Mouse (Mus musculus): ENCODE measurements around the gene Anp32b. TPM values are rescaled to one million over a fixed set of nuclear protein-coding genes. Genes with fewer than 3 reads are reported as not detected.

The Anp32b gene
- total and polyA plus RNA-seq, 3 experiments, result 41.1 to 547 TPM; not detected in 1

GRCm38 (mm10) chr4:46451240-46451757 lies 597 bp downstream of the Anp32b start:
- Histone ChIP-seq H3K9ac (ENCODE audit: control insufficient read depth, low read depth, low read length, poor library complexity, severe bottlenecking) (peak overlapping the region; percentile 98), H3K27ac (ENCODE audit: control insufficient read depth, low read depth, low read length) (peak overlapping the region; percentile 91), H3K4me1 (ENCODE audit: control insufficient read depth in 1 of 2, insufficient read depth in 2 of 2, low read length in 2 of 2) (peaks cover 27 to 42% of the 10 kb centered on the region in 2 experiments), H3K4me3 (ENCODE audit: control insufficient read depth in 1 of 2, insufficient read depth in 1 of 2, low read depth in 2 of 2, low read length in 2 of 2) (peak overlapping the region; percentile 85 to 90), H3K36me3 (ENCODE audit: control insufficient read depth in 1 of 2, insufficient read depth in 2 of 2, low read length in 2 of 2) (peaks cover 0 to 44% of the 10 kb centered on the region in 2 experiments), H3K9me3 (replicated peaks; ENCODE audit: insufficient read depth, low read length) (no peaks in the 10 kb centered on the region), H3K27me3 (ENCODE audit: control insufficient read depth in 1 of 2, insufficient read depth in 2 of 2, low read length in 2 of 2) (no peaks in the 10 kb centered on the region), H3K79me2 (ENCODE audit: control insufficient read depth, insufficient read depth, low read length, poor library complexity) (peaks cover 58% of the 10 kb centered on the region)
- DNase-seq (ENCODE audit: low read depth, low spot score), result peak; percentile 60
- peak; percentile 10; the same call in 1 of the 2 replicates for TF ChIP-seq UBTF (IDR thresholded peaks at IDR 0.05; ENCODE audit: borderline replicate concordance, insufficient read depth, low read depth, low read length)
- TF ChIP-seq SIN3A (IDR thresholded peaks at IDR 0.05; ENCODE audit: low read length), result peak; percentile 43; the same call in 1 of the 2 replicates
- TF ChIP-seq TBP (IDR thresholded peaks at IDR 0.05; ENCODE audit: low read depth, low read length), result no peak
- peak; percentile 46; the same call in 1 of the 2 replicates for TF ChIP-seq MAZ (IDR thresholded peaks at IDR 0.05; ENCODE audit: low read depth, low read length)

DNA sequence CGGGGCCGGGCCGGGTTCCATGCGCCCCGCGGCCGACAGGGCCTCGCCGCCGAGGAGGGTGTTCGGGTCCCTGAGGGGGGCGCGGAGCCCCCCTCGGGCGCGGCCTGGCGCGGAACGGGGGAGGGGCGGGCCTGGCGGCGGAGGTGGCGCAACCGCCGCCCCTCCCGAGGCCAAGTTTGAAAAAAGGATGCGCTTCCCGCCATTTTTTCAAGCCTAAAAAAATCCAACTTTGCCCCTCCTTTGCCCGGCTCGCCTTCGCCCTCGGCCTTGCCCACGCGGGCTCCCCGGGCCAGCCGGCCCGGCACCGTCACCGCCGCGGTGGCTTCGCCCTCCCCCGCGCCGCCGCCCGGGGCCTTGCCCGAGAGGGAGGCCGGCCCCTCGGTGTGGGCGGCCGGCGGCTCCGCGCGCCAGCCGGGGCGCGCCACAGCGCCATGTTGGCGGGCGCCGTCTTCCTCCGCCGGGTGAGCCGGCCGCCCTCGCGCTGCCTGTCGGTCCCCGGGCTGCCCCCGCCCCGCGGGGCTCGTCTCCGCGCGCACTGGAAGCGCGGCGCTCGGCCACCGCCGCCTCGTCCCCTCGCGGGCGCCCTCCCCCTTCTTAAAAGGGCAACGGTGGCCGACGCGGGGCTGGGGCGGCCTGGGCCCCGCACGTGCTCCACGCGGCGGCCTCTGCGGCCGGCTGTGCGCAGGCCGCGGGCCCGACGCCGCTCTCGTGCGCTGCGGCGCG lies 1.2 kb downstream of the Anp32b start:
- Histone ChIP-seq H3K79me2 (ENCODE audit: control insufficient read depth, insufficient read depth, low read length, poor library complexity) (peaks cover 64% of the 10 kb centered on the region), H3K4me3 (ENCODE audit: control insufficient read depth in 1 of 2, insufficient read depth in 1 of 2, low read depth in 2 of 2, low read length in 2 of 2) (peak overlapping the region; percentile 85 to 90; a peak in 3 of 4 replicates), H3K9me3 (replicated peaks; ENCODE audit: insufficient read depth, low read length) (no peaks in the 10 kb centered on the region), H3K9ac (ENCODE audit: control insufficient read depth, low read depth, low read length, poor library complexity, severe bottlenecking) (peak overlapping the region; percentile 98), H3K27ac (ENCODE audit: control insufficient read depth, low read depth, low read length) (peak overlapping the region; percentile 91), H3K27me3 (ENCODE audit: control insufficient read depth in 1 of 2, insufficient read depth in 2 of 2, low read length in 2 of 2) (no peaks in the 10 kb centered on the region), H3K36me3 (ENCODE audit: control insufficient read depth in 1 of 2, insufficient read depth in 2 of 2, low read length in 2 of 2) (peaks cover 0 to 50% of the 10 kb centered on the region in 2 experiments), H3K4me1 (ENCODE audit: control insufficient read depth in 1 of 2, insufficient read depth in 2 of 2, low read length in 2 of 2) (peaks cover 27 to 46% of the 10 kb centered on the region in 2 experiments)
- peak; percentile 65 for DNase-seq (ENCODE audit: low read depth, low spot score)
- TF ChIP-seq ZNF384 (IDR thresholded peaks at IDR 0.05; ENCODE audit: low read depth, low read length) (no peak), SIN3A (IDR thresholded peaks at IDR 0.05; ENCODE audit: low read length) (peak; percentile 7; the same call in 1 of the 2 replicates), USF1 (IDR thresholded peaks at IDR 0.05; ENCODE audit: low read depth, low read length) (no peak), MYB (IDR thresholded peaks at IDR 0.05; ENCODE audit: low read depth, low read length) (no peak), TCF12 (IDR thresholded peaks at IDR 0.05; ENCODE audit: low read depth, low read length) (no peak), NELFE (IDR thresholded peaks at IDR 0.05; ENCODE audit: low read depth, low read length) (peak; percentile 8), EP300 (IDR thresholded peaks at IDR 0.05; ENCODE audit: low read depth in 1 of 2, low read length in 2 of 2) (no peak), MXI1 (IDR thresholded peaks at IDR 0.05; ENCODE audit: low read depth, low read length) (no peak), POLR2A (IDR thresholded peaks at IDR 0.05; ENCODE audit: control insufficient read depth in 1 of 2, insufficient read depth in 1 of 2, low read depth in 1 of 2, low read length in 2 of 2, poor library complexity in 1 of 2) (no peak; a peak in 1 of 4 replicates)

DNA sequence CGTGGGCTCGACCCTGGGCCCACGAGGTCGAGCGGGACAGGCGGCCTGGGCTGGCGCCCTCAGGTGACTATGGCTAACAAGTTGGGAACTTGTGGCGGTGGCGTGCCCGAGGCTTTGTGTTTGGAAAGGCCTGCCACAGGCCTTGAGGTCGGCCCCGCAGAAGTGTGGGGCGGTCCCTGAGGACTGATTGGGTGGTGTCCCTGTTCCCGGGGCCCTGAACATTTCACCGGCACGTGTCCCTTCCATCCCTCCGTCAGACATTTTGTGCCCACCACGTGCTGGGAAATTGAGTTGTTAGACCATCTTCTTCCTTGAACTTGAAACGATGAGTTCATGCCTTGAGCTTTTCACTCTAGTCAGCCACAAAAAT lies 1.8 kb downstream of the Anp32b start:
- H3K4me1 ChIP-seq (ENCODE audit: control insufficient read depth in 1 of 2, insufficient read depth in 2 of 2, low read length in 2 of 2), result peaks cover 27 to 46% of the 10 kb centered on the region in 2 experiments
- DNase-seq (ENCODE audit: low read depth, low spot score), result peak; percentile 84
- H3K4me3 ChIP-seq (ENCODE audit: control insufficient read depth in 1 of 2, insufficient read depth in 1 of 2, low read depth in 2 of 2, low read length in 2 of 2), result peak overlapping the region; percentile 40 to 85
- peak overlapping the region; percentile 98 for H3K9ac ChIP-seq (ENCODE audit: control insufficient read depth, low read depth, low read length, poor library complexity, severe bottlenecking)
- H3K9me3 ChIP-seq (replicated peaks; ENCODE audit: insufficient read depth, low read length), result no peaks in the 10 kb centered on the region
- peaks cover 0 to 55% of the 10 kb centered on the region in 2 experiments for H3K36me3 ChIP-seq (ENCODE audit: control insufficient read depth in 1 of 2, insufficient read depth in 2 of 2, low read length in 2 of 2)
- H3K27ac ChIP-seq (ENCODE audit: control insufficient read depth, low read depth, low read length), result peak overlapping the region; percentile 91
- peaks cover 69% of the 10 kb centered on the region for H3K79me2 ChIP-seq (ENCODE audit: control insufficient read depth, insufficient read depth, low read length, poor library complexity)
- no peaks in the 10 kb centered on the region for H3K27me3 ChIP-seq (ENCODE audit: control insufficient read depth in 1 of 2, insufficient read depth in 2 of 2, low read length in 2 of 2)
- TF ChIP-seq SIN3A (IDR thresholded peaks at IDR 0.05; ENCODE audit: low read length) (peak; percentile 78; the same call in 1 of the 2 replicates), CHD1 (IDR thresholded peaks at IDR 0.05; ENCODE audit: low read depth, low read length) (0 out of 2 replicates have a peak, but pooled peaks have one; percentile 46), RAD21 (IDR thresholded peaks at IDR 0.05; ENCODE audit: low read depth, low read length) (no peak), ZMIZ1 (IDR thresholded peaks at IDR 0.05; ENCODE audit: low read depth, low read length) (peak; percentile 53; the same call in 1 of the 2 replicates), USF2 (IDR thresholded peaks at IDR 0.05; ENCODE audit: borderline replicate concordance in 1 of 2, insufficient read depth in 1 of 2, low read depth in 1 of 2, low read length in 2 of 2) (peak in 1 of 2 experiments; percentile 22; a peak in 1 of 4 replicates), TCF12 (IDR thresholded peaks at IDR 0.05; ENCODE audit: low read depth, low read length) (0 out of 2 replicates have a peak, but pooled peaks have one; percentile 31), MEF2A (IDR thresholded peaks at IDR 0.05; ENCODE audit: extremely low read depth, insufficient replicate concordance, low read depth, low read length, poor library complexity, severe bottlenecking) (no peak), EP300 (IDR thresholded peaks at IDR 0.05; ENCODE audit: low read depth in 1 of 2, low read length in 2 of 2) (peak in 1 of 2 experiments; percentile 16; a peak in 1 of 4 replicates), ZKSCAN1 (IDR thresholded peaks at IDR 0.05; ENCODE audit: low read depth, low read length) (no peak), MYC (IDR thresholded peaks at IDR 0.05; ENCODE audit: low read depth, low read length) (peak; percentile 100), BHLHE40 (IDR thresholded peaks at IDR 0.05; ENCODE audit: borderline replicate concordance, low read depth, low read length) (peak; percentile 90), RCOR1 (IDR thresholded peaks at IDR 0.05; ENCODE audit: low read depth, low read length) (no peak), ZC3H11A (IDR thresholded peaks at IDR 0.05; ENCODE audit: low read depth, low read length) (no peak)
